Mouse (Mus musculus) layer of hippocampus, adult 2 months (tissue): ENCODE data around the gene Nbeal2. TPM values are rescaled to one million over a fixed set of nuclear protein-coding genes. Genes with fewer than 3 reads are reported as not detected.

Experiments
- DNase-seq, 2 experiments: peaks; one replicate each; pipeline ENCODE4 v3.0.0; 2022; ENCODE audit warnings: low spot score in 2 of 2
- H3K27ac ChIP-seq: fragments of 200-600 bp; 2 replicates; pipeline ENCODE4 v1.8.1; 2022
- H3K4me3 ChIP-seq: fragments of 200-600 bp; 2 replicates; pipeline ENCODE4 v1.8.1; 2022; ENCODE audit warnings: mild to moderate bottlenecking
- CTCF ChIP-seq: fragments of 200-600 bp; conservative IDR thresholded peaks from 2 replicates; pipeline ENCODE4 v1.8.1; 2022; ENCODE audit warnings: antibody characterized with exemption, mild to moderate bottlenecking, moderate library complexity
- long read RNA-seq, 2 experiments: library from polyadenylated mRNA; stranded (forward); transcript quantifications; one replicate each; pipeline ENCODE4 v2.0.0; 2021; ENCODE audit warnings: borderline mapping rate in 2 of 2
- total RNA-seq, 2 experiments: library from RNA; stranded (reverse); gene quantifications; 2 replicates each; pipeline ENCODE4 v1.2.3; 2021

The Nbeal2 gene
- 10 to 100 TPM; 17.7 to 18.0 TPM for total RNA-seq
- long read RNA-seq, experiment 1, partial matches to known transcripts, result 4 of 6 reads
- long read RNA-seq, experiment 1, other reads (novel, unspliced or antisense), result 2 of 6 reads
- long read RNA-seq, experiment 2, partial matches to known transcripts, result 2 of 5 reads
- long read RNA-seq, experiment 2, other reads (novel, unspliced or antisense), result 3 of 5 reads

DNA sequence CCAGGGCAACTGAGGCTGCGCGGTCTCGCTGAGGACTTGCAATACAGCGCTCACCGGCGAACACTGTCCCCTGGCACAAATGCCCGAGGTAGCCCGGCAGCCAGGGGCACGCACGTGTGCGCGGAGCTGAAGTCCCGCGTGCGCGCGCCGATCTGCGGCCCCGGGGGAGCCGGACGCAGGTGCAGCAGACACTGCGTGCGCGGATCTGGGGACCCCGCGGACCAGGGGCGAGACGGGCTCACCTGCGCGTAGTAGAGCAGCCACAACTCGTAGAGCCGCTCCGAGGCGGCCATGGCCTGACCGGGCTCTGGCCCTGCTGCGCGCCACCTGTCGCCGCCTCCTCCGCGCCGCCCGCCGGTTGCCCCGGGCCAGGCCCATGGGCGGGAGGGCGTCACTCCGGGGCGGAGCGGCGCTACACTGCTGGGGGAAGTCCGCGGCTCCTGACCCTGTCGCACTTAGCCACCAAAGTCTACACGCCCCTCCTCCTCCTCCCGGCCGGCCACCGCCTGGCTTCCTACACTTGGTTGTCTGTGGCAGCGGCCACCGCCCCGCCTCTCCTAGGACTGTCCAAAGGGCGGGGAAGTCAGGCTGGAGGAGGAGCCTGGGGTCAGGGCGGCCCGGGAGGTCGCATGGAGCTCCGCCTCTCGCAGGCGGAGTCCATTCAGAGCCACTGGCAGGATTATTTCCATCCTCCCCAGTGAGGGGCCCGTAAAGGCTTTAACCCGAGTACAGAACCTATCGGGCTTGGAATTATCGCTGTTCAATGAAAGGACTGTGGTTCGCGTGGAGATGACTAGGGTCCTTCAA is at the start of gene Nbeal2:
TSS of gene Nbeal2 (minus strand) at position 507 of the 807 bp plus-strand sequence.
- peak within 1 kb of the TSS; percentile 100 for H3K27ac ChIP-seq
- H3K4me3 ChIP-seq, result peak within 1 kb of the TSS; percentile 78
- no peak; the same call in 1 of the 2 replicates for TF ChIP-seq CTCF
- peak; percentile 78 to 83 for DNase-seq

DNA sequence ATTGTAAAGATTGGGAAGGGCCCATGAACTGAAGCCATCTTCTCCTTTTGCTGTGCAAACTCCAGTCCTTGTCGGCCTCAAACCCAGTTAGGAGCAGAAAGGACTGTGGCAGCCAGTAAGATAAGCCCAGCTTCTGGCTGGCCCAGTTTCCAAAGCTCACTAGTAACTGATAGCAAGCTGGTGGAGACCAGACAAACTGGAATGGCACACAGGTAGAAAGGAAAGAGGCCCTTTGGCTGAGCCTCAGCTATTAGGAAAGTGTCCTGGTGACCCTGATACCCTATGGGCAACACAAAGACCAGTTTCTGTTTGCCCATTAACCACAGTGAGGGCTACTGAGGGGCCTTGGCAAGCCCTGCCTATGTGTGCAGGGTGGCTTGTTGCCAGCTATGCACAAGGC is 48.9 kb upstream of the Nbeal2 start:
- Histone ChIP-seq H3K4me3 (no peak overlapping the region), H3K27ac (peak overlapping the region; percentile 33; the same call in 1 of the 2 replicates)
- no peak for DNase-seq
- no peak for TF ChIP-seq CTCF

DNA sequence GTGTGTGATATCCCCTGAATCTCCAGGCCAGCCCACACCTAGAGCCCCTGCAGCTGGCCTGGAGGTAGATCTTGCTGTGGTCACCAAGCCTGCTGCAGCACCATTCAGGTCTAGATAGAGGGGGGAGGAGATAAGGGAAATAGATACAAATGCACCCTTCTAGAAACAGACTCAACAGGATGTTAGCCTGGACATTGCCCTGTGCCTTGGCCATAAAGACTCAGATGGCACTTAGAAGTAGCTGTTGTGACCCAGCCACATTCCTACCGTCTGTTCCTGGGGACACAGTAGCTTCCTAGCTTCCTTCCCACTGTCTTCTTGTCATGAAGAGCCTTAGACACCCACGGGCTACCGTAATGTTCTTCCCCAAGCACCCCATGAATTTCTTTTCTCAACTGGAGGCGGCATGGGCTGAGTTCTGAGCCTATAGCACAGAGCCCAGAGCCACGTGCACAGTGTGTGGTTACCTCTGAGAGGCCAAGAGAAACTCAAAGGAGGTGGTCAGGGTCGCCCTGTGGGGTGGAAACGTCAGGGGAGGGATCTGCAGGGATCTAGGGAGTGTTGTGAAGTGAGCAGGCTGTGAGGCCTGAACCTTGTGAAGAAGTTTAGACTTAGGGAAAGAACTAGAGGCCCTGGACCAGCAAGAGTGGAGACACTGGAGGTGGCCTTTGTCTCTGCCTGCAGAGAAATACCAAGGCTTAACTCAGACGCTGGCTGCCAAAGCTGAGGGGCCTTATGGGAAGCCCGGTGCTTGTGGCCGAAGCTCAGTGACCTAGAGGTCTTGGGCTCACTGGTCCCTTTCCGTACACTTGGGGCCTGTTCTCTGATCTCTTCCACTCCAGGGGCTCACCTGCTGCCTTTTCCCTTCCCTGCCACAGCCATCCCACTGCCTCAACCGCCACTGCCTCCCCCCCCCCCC is 47.4 kb upstream of the Nbeal2 start:
- H3K27ac ChIP-seq, result no peak overlapping the region
- H3K4me3 ChIP-seq, result no peak overlapping the region
- no peak for TF ChIP-seq CTCF
- DNase-seq, result no peak

DNA sequence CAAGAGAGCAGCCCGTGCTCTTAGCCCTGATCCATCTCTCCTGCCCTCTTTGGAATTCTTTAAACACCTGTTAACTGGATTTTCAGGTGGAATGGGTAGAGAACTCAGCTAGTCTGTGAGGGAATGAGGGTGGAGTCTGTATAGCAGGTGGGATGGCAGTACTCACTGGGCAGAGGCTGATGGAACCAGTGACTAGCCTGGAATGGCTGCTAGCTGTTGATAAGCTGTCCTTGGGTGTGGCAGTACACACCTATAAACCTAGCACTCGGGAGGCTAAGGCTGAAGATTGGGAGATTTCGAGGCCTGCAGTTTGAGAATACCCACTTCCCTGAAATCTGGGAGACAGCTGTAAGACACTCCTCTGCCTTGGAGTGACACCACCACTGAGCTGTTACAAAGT is 45.6 kb upstream of the Nbeal2 start:
- no peak overlapping the region for H3K4me3 ChIP-seq
- DNase-seq, result no peak
- no peak overlapping the region for H3K27ac ChIP-seq
- no peak for TF ChIP-seq CTCF

DNA sequence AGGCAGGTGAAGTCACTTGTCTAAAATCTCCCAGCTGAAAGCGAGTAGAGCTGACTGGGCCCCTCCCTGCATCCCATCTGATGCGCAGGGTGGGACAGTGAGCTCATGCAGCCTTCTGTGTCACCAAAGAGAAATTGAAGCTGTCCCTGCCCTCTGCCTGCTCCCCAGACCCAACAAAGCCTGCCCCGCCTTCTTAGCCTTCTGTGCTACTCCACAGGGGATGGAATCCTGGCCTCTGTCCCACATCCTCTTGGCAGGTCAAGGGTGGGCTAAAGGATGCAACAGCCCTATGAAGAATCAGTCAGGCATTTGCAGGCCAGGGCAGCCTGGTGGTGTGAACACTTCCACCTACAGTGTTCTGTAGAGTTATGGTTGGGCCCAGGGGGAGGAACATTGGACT is 43.5 kb upstream of the Nbeal2 start:
- 0 out of 2 replicates have a peak overlapping the region, but pooled peaks have one; percentile 10 for H3K27ac ChIP-seq
- no peak overlapping the region for H3K4me3 ChIP-seq
- no peak for TF ChIP-seq CTCF
- no peak for DNase-seq

DNA sequence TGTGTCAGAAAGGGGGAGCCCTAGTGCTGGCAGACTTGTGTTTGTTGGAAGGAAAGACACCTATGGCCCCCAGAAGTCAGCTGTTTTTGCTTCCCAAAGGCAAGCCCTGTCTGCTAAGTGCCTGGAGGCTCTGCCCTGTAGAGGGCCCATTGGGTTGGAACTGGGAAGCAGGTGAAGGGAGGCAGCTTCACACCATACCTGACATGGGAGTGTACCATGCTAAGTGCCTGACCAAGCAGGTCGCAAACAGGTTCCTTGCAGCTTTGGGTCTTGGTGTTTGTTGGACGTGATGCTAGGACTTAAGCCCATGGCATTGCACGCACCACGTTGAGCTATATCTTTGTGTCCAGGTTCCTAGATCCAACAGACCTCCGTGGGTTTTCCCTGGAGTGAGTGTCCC is 42.5 kb upstream of the Nbeal2 start:
- DNase-seq, result no peak
- Histone ChIP-seq H3K4me3 (no peak overlapping the region), H3K27ac (no peak overlapping the region)
- TF ChIP-seq CTCF, result no peak

DNA sequence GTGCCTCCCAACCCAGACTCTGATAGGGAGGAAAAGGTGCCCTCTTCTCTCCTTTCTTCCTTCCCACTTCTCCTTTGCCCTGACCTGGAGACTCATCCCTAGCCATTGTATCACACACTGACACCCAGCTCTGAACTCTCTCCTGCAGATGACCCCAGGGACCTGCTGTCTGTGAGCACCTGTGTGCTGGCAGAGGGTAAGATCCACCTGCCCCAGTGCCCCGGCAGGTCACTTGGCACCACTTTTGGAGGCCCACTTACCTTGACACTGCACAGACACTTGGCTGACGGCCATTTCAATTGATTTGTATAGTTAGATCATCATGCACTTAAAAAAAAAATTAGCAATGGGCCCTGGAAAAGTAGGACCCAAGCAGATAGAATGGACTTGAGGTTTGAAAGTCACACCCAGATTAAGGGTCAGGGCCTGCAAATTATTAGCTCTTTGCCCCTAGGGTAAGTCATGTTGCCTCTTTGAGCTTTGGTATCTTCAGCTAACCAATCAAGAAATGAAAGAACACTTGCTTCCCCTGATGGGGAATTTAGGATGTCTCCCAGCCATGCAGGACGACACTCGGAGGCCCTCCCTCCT is 41.3 kb upstream of the Nbeal2 start:
- no peak overlapping the region for H3K4me3 ChIP-seq
- no peak for TF ChIP-seq CTCF
- H3K27ac ChIP-seq, result no peak overlapping the region
- no peak for DNase-seq

DNA sequence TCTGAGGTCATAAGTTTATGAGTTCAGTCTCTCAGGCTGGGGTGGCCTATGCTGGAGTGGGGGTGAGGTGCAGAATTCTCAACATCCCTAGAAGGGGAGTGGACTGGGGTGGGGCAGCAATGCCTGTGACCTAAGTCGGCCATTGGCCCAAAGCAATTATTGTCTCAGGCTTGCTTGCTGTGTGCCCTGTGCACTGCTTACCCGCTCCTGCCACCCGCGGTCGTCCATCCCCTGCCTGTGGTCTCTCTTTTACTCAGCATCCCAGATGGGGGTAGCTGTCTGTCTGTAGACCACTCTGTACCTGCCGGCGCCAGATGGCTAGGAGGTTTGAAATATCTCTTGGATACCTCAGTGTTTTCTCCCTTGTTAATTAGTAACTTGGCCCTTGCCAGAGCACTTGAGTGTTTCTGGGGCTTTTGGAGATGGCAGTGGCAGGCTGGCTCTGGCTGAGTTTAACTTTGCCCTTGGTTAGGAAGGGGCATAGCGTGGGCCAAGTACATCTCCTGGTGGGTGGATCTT is 35.4 kb upstream of the Nbeal2 start:
- DNase-seq, result no peak
- no peak overlapping the region for H3K4me3 ChIP-seq
- no peak overlapping the region; the same call in 1 of the 2 replicates for H3K27ac ChIP-seq
- TF ChIP-seq CTCF, result no peak

DNA sequence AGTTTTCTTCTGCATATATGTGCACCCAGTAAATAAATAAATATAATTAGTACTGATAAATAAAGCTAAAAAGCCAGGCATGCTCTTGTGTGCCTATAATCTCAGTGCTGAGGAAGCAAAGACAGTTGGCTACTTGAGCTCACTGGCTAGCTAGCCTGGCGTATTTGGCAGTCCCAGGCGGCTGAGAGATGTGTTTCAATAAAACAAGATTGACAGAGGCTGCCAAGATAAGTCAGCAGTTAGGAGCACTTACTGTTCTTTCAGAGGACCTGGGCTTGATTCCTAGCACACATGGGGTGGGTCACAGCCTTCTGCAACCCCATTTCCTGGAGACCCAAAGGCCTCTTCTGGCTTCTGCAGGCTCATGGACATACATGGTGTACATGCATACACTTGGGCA is 33.9 kb upstream of the Nbeal2 start:
- no peak for DNase-seq
- no peak for TF ChIP-seq CTCF
- Histone ChIP-seq H3K4me3 (no peak overlapping the region), H3K27ac (no peak overlapping the region)

DNA sequence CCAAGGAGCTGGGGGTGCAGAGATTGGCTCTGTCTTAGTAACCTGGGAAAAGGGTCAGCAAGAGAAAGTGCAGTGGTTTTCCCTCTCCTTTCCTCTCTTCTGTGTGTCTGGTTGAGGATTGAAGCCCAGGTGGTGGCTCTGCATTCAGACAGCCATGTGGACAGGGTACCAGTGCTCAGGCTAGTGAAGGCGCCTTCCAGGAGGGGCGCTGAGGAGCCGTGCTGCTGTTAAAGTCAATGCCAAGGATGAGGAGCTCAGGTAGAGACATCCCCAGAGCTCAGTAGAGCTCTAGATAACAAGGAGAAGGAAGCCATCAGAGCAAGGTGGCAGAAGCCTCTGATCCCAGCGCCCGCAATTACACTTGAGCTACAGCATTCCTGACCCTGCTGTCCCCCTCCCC is 33.1 kb upstream of the Nbeal2 start:
- no peak for DNase-seq
- TF ChIP-seq CTCF, result 0 out of 2 replicates have a peak, but pooled peaks have one; percentile 19
- Histone ChIP-seq H3K4me3 (no peak overlapping the region), H3K27ac (no peak overlapping the region)

DNA sequence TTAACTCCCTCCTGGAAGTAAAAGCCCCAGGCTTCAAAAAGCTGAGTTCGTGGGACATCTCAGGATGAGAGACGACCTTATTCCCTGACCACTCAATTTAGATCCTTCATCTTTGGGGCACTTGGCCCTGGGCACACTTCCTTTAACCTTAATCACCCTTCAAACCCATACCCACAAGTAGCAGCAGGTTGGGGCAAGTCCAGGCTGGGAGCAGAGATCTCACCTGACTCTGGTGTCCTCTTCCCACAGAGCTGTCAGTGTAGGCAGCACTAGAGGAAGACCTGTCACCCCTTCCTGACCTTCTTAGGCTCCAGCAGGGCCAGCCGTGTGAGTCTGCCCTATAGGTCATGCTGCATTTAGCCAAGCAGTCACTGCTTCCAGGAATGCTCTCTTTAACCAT is 32.5 kb upstream of the Nbeal2 start:
- DNase-seq, result no peak
- Histone ChIP-seq H3K27ac (no peak overlapping the region), H3K4me3 (no peak overlapping the region)
- TF ChIP-seq CTCF, result no peak

DNA sequence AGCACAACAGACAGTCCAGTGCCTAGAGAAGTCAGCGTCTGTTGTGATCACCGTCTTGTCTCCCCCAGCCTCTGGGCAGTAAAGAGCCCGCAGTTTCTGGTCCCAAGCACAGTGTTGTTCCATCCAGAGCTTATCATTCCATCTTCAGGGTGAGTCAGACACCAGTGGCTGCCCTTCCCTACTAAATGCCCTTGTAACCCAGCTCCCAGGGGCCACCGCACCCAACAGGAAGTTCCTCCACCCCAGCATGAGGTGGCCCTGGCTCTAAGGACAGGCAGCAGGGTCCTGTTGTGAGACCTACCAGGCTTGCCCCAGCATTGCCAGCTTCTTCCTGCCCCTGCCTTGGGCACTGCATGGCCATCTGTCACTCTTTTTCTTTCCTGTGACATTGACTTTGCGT is 31.6 kb upstream of the Nbeal2 start:
- no peak for TF ChIP-seq CTCF
- H3K27ac ChIP-seq, result no peak overlapping the region
- no peak overlapping the region for H3K4me3 ChIP-seq
- no peak for DNase-seq
